Mouse (Mus musculus): Measurements from ENCODE around the gene Olfr701.

Gene Olfr701

GRCm38 (mm10) chr7:106813829-106814228, at the start of gene Olfr701:
Olfr701 (plus strand) TSS chr7:106814129.
- no peak for DNase-seq (ENCODE audit: low spot score in 2 of 2)

DNA sequence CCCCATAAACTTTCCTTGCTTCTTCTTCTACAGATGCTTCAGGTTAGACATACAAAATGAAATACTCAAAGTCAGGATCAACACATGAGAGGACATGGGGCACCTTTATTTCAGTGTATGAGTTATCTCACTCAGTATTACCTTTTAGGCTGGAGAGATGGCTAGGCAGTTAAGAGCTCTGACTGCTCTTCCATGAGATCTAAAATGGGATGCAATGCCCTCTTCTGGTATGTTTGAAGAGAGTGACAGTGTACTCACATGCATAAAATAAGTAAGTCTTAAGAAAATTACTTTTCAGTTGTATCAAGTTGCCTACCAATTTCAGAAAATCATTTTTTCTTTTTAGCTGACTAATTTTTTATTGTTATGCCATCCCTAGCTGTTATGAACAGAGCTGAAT, 25.6 kb upstream of the Olfr701 start:
- no peak for DNase-seq (ENCODE audit: low spot score in 2 of 2)

DNA sequence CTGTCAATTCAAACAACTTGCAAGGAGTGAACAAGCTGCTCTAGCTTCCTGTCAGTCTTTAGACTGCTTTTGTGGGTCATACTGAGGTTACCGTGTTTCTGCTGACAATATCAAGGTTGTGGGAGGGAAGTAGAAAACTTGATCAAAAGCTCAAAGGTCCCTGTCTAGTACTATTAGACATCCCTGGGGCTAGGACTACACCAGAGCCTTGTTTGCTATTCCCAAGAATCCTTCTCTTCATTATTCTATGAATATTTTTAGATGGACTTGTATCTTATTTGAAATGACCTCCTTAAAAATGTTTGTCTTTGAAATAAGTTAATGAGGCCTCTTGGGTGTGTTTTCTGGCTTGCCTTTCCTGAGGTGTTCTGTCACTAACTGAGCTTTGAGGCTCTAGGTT, 20.8 kb upstream of the Olfr701 start, which contains the start of gene Olfr699:
Olfr699 (minus strand) TSS at position 101 of the 400 bp plus-strand sequence.
- no peak for DNase-seq (ENCODE audit: low spot score in 2 of 2)

DNA sequence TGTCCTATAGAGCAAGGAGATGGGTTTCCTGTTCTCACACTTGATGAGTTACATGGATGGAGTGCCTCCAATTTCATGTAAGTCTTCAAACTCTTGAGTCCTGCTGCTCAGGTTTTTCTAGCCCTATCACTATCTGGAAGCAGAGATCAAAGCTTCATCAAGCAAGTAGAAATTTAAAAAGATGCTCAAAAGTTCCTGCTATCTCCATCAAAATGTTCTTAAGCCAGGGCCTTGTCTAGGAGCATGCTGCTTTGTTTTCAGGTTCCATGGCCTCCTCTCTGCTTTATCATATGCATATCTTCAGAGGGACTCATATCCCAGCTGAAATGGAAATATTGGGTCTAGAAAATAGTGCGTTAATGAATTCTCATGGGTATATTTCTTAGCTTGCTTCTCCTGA, 5.2 kb upstream of the Olfr701 start, which contains the start of gene Olfr700:
Olfr700 (minus strand) TSS at position 101 of the 400 bp plus-strand sequence.
- DNase-seq (ENCODE audit: low spot score in 2 of 2) = no peak

- DNase-seq (ENCODE audit: low spot score in 2 of 2) = no peak
These were observed 1.8 kb downstream of the Olfr701 start for GRCm38 (mm10) chr7:106815775-106816174.

DNA sequence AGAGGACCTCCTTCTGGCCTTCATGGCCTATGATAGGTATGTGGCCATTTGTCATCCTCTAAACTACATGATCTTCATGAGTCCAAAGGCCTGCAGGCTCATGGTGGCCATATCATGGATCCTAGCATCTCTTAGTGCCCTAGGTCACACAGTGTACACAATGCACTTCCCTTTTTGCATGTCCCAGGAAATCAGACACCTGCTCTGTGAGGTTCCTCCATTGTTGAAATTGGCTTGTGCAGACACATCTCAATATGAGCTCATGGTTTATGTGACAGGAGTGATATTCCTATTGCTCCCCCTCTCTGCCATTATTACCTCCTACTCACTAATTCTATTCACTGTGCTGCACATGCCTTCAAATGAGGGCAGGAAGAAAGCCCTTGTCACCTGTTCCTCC, 4.5 kb downstream of the Olfr701 start:
- DNase-seq (ENCODE audit: low spot score in 2 of 2) = no peak

DNA sequence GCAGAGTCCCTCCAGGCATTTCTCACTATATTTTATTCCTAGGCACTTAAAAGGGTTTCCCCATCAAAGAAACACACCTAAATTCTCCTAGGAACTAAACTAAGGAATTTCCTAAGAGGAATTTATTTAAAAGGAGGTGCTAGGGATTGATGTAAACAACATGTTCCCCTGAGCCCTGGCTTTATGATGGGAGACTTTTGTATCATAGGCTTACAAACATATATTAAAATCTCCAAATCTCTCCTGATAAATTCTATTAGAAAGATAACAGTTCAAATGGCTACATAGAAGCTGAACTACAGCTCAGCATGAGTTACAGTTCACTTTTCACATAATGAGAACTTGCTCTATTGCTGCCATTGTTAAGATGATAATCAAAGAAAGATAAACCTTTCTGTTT, 19.9 kb downstream of the Olfr701 start, which contains the start of gene Olfr702:
Olfr702 (minus strand) TSS at position 101 of the 400 bp plus-strand sequence.
- no peak for DNase-seq (ENCODE audit: low spot score in 2 of 2)

GRCm38 (mm10) chr7:106843060-106843459, 29.1 kb downstream of the Olfr701 start, which contains the start of gene Olfr703:
Olfr703 (plus strand) TSS chr7:106843360.
- no peak for DNase-seq (ENCODE audit: low spot score in 2 of 2)

- no peak for DNase-seq (ENCODE audit: low spot score in 2 of 2)
These were observed 49.0 kb downstream of the Olfr701 start, which contains the start of gene Olfr704 for GRCm38 (mm10) chr7:106862885-106863284. Olfr704 (plus strand) TSS chr7:106863185.
